Mouse (Mus musculus) testis, adult 2 months (tissue): ENCODE results near the gene Sell.
"Not testable (repeated sequence)": the region's sequence is repeated elsewhere in the genome, so short reads cannot be mapped to it uniquely, and the experiment has no call there.

Experiments used
- CTCF ChIP-seq: fragments of 200-500 bp; IDR thresholded peaks from 2 replicates; pipeline ENCODE4 v1.5.1; 2012; ENCODE audit warnings: low read depth, mild to moderate bottlenecking, inconsistent platforms, low read length, moderate library complexity; ENCODE audit not compliant: control insufficient read depth, insufficient read depth, insufficient replicate concordance
- POLR2A ChIP-seq: fragments of 200-500 bp; IDR thresholded peaks from 2 replicates; pipeline ENCODE4 v1.6.1; 2012; ENCODE audit warnings: low read depth, mild to moderate bottlenecking, inconsistent platforms, low read length, moderate library complexity; ENCODE audit not compliant: control insufficient read depth

- TF ChIP-seq CTCF, POLR2A: not testable (repeated sequence)
Measured at GRCm38 (mm10) chr1:164020746-164021145, 41.0 kb upstream of the Sell start.
